Mouse (Mus musculus) C2C12 (cell line): ENCODE results near the gene Gm9833.

Experiments used
- CEBPB ChIP-seq: IDR thresholded peaks from one replicate; pipeline ENCODE4 v1.6.1; 2011; ENCODE audit warnings: low read depth, mild to moderate bottlenecking, control low read depth, moderate library complexity
- CTCF ChIP-seq: IDR thresholded peaks from one replicate; pipeline ENCODE4 v1.5.1; 2011; ENCODE audit not compliant: control insufficient read depth, insufficient read depth, insufficient read length
- FOSL1 ChIP-seq: IDR thresholded peaks from one replicate; pipeline ENCODE4 v1.8.0; 2011; ENCODE audit warnings: mild to moderate bottlenecking, low read length; ENCODE audit not compliant: poor library complexity, insufficient read depth, severe bottlenecking
- MAX ChIP-seq: IDR thresholded peaks from one replicate; pipeline ENCODE4 v1.6.1; 2011; ENCODE audit warnings: mild to moderate bottlenecking, control low read depth

GRCm38 (mm10) chr3:10124071-10124470 is 36.2 kb downstream of the Gm9833 start:
- TF ChIP-seq CTCF (no peak), MAX (no peak), CEBPB (no peak), FOSL1 (no peak)
